Mouse (Mus musculus) midbrain, embryonic 16.5 days (tissue): ENCODE data around the gene Ap3b1. TPM values are rescaled to one million over a fixed set of nuclear protein-coding genes. Genes with fewer than 3 reads are reported as not detected.
A peak's percentile ranks its signal among the peaks of the same experiment; 100 is the strongest.

ENCODE experiments used
- ATAC-seq: fragments of 200-750 bp; cut with Nextera tagmentation; 2 replicates; pipeline ENCODE4 v1.8.0; 2017; ENCODE audit warnings: moderate TSS enrichment
- H3K27ac ChIP-seq: fragments of 300-500 bp; sonication (generic); 2 replicates; pipeline ENCODE4 v1.5.1; 2014; ENCODE audit warnings: mild to moderate bottlenecking, low read length, mixed read lengths
- H3K27me3 ChIP-seq: fragments of 300-500 bp; sonication (generic); 2 replicates; pipeline ENCODE4 v1.6.1; 2014; ENCODE audit warnings: low read depth, low read length, mixed read lengths; ENCODE audit not compliant: control insufficient read depth, insufficient read depth
- H3K36me3 ChIP-seq: fragments of 300-500 bp; sonication (generic); 2 replicates; pipeline ENCODE4 v1.6.1; 2014; ENCODE audit warnings: mild to moderate bottlenecking, low read length, moderate library complexity, mixed read lengths; ENCODE audit not compliant: control insufficient read depth, insufficient read depth
- H3K4me1 ChIP-seq: fragments of 300-500 bp; sonication (generic); 2 replicates; pipeline ENCODE4 v1.6.1; 2014; ENCODE audit warnings: mild to moderate bottlenecking, low read length, mixed read lengths; ENCODE audit not compliant: control insufficient read depth, insufficient read depth
- H3K4me2 ChIP-seq: fragments of 300-500 bp; sonication (generic); 2 replicates; pipeline ENCODE4 v1.6.1; 2014; ENCODE audit warnings: mild to moderate bottlenecking, low read length, mixed read lengths
- H3K4me3 ChIP-seq: fragments of 300-500 bp; sonication (generic); 2 replicates; pipeline ENCODE4 v1.5.1; 2014; ENCODE audit warnings: low read depth, mild to moderate bottlenecking, low read length, moderate library complexity, mixed read lengths
- H3K9ac ChIP-seq: fragments of 300-500 bp; sonication (generic); 2 replicates; pipeline ENCODE4 v1.6.1; 2014; ENCODE audit warnings: low read depth, low read length, mixed read lengths
- H3K9me3 ChIP-seq: fragments of 300-500 bp; sonication (generic); replicated peaks from 2 replicates; pipeline ENCODE4 v1.6.1; 2014; ENCODE audit warnings: mild to moderate bottlenecking, low read length, mixed read lengths; ENCODE audit not compliant: control insufficient read depth, poor library complexity, severe bottlenecking
- WGBS: fragments of 180-500 bp; shearing (Covaris S2); extraction: QIAGEN DNeasy Blood & Tissue Kit; methylation state at CpG from one replicate; pipeline ENCODE4 v1.1.7; 2014; 5-methylcytosine and 5-hydroxymethylcytosine counted together
- polyA plus RNA-seq: library from polyadenylated mRNA; unstranded; fragments of >200 nt; fragmentation: Nextera tagmentation; extraction: Ambion mirVana; gene quantifications from 2 replicates; pipeline ENCODE4 v1.2.1, GENCODE M21; 2015

Gene Ap3b1
- polyA plus RNA-seq, 1 experiment from 2014 or later, result 27.2 TPM

DNA sequence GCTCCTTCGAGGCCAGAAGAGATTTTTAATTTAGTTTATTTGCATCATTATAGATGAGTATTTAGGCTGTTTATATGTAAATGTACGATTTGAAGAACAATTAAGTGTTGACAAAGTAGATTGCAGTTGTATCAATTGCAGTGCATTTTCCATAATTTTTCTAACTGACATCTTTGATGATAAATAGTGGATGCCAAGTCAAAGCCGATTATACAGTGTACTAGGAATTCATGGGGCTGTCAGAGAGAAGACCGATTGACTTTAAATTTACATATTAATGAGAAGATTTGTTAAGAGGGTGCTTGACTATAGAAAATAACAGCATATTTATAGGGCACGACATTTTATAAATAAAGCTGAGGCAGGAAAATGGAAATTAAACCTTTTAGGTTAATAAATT lies 64.8 kb downstream of the Ap3b1 start:
- 40% methylated on average over 5 of the region's 5 CpGs for WGBS
- Histone ChIP-seq H3K4me2 (no peak overlapping the region), H3K27ac (no peak overlapping the region), H3K4me3 (no peak overlapping the region), H3K9me3 (no peaks in the 10 kb centered on the region), H3K4me1 (no peaks in the 10 kb centered on the region), H3K36me3 (0 out of 2 replicates have a peak, but pooled peaks cover 2% of the 10 kb centered on the region), H3K27me3 (no peaks in the 10 kb centered on the region), H3K9ac (no peak overlapping the region)
- no peak for ATAC-seq

DNA sequence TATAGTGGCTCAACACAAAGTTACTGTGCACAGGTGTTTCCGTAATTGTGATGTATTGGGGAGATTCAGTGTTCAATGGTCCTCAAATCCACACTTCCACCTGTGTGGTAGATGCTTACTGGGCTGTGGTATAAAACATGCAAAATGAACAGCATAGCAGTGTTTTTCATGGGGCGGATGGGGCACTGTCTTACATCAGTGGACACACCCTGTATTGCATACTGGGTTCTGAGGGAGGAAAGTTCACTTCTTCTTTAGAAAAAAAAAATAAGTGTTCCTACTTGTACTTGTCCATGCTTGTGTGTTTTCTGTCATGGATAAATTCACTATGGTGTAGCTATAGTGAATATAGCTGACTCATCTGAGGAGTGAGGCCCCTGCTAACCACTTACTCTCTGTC lies 70.8 kb downstream of the Ap3b1 start:
- Histone ChIP-seq H3K9me3 (peaks cover 2% of the 10 kb centered on the region; the same call in 1 of the 2 replicates), H3K4me3 (no peak overlapping the region), H3K4me2 (no peak overlapping the region), H3K4me1 (no peaks in the 10 kb centered on the region), H3K27me3 (no peaks in the 10 kb centered on the region), H3K27ac (no peak overlapping the region), H3K9ac (no peak overlapping the region), H3K36me3 (peaks cover 2% of the 10 kb centered on the region; the same call in 1 of the 2 replicates)
- 91% methylated on average over 2 of the region's 2 CpGs for WGBS
- ATAC-seq, result no peak

DNA sequence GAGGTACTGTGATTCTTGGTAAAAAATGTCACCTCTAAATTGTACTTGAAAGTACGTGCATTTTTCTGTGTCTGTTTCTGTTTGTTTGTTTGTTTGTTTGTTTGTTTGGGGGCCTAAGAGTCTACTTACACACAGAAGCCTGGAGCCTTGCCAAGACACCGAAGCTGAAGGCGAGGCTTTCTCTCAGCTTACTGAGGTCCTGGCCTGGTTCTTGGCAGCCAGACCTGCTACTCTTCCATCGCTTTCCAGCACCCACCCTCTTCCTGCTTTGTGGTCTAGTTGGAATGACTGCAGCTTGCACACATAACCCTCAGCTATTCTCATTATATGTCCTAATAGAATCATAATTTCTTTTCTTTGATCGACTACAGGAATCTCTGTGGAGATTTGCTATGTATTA lies 80.6 kb downstream of the Ap3b1 start:
- Histone ChIP-seq H3K9me3 (no peaks in the 10 kb centered on the region), H3K9ac (no peak overlapping the region), H3K36me3 (no peaks in the 10 kb centered on the region), H3K4me1 (no peaks in the 10 kb centered on the region), H3K27ac (no peak overlapping the region), H3K27me3 (no peaks in the 10 kb centered on the region), H3K4me3 (no peak overlapping the region), H3K4me2 (no peak overlapping the region)
- 76% methylated on average over 5 of the region's 5 CpGs for WGBS
- no peak for ATAC-seq

DNA sequence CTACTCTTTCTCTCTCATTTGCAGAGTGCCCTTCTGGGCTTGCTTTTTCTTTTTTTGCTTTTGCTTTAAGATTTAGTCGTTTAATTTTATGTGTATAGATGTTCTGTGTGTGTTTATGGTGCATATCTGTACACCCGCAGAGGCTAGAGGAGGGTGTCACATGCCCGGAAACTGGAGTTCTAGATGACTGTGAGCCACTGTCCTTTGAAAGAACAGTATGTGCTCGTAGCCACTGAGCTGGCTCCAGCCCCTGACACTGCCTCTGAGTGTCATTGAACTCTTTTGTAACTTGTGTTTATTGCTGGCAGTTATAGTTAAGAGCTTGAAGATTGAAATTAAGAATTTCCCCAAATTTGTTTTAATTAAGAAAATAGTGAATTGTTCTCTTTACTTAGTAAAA lies 82.4 kb downstream of the Ap3b1 start:
- Histone ChIP-seq H3K36me3 (no peaks in the 10 kb centered on the region), H3K27me3 (no peaks in the 10 kb centered on the region), H3K4me3 (no peak overlapping the region), H3K9ac (no peak overlapping the region), H3K9me3 (no peaks in the 10 kb centered on the region), H3K27ac (no peak overlapping the region), H3K4me1 (no peaks in the 10 kb centered on the region), H3K4me2 (no peak overlapping the region)
- ATAC-seq, result no peak
- WGBS, result 89% methylated on average over 4 of the region's 4 CpGs

DNA sequence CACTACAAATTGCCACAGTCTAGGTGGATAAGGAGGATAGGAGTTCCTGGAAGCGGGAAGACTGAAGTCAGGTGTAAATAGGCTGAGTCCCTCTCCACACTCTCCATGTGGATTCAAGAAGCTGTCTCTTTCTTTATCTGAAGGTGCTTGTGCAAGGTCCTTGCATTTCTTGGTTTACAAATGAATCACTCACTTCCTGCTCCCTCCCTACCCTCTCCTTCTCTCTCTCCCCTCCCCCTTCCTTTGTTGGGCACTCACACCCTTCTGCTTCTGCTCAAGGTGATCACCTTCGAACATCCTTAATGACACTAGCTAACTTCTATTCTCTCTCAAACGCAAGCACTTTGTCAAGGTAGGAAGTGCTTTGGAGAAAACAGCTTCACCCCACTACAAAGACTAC lies 84.7 kb downstream of the Ap3b1 start:
- H3K27me3 ChIP-seq, result no peaks in the 10 kb centered on the region
- no peak for ATAC-seq
- no peak overlapping the region for H3K27ac ChIP-seq
- no peak overlapping the region for H3K4me2 ChIP-seq
- H3K36me3 ChIP-seq, result peaks cover 4% of the 10 kb centered on the region; the same call in 1 of the 2 replicates
- H3K9ac ChIP-seq, result no peak overlapping the region
- H3K9me3 ChIP-seq, result 0 out of 2 replicates have a peak, but pooled peaks cover 3% of the 10 kb centered on the region
- H3K4me1 ChIP-seq, result no peaks in the 10 kb centered on the region
- no peak overlapping the region for H3K4me3 ChIP-seq
- 87% methylated on average over 3 of the region's 3 CpGs for WGBS

DNA sequence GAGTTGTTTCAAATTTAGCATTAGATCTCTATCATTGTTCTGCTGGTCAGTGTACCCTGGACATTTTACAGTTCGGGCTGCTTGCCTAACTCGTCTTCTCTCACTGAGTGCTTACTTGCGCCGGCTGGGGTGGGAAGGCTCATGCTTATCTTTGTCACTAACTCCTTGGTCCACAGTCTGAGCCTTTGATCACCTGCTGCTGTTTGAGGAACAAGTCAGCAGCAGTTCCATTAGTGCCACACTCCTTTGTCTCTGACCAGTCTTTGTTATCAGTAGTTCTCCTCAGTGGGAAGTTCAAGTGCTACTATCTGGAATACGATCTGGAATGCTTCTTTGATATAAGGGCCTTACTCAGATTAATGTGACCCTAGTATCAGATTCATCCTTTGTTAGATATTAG lies 86.3 kb downstream of the Ap3b1 start:
- Histone ChIP-seq H3K9ac (no peak overlapping the region), H3K4me1 (no peaks in the 10 kb centered on the region), H3K9me3 (0 out of 2 replicates have a peak, but pooled peaks cover 3% of the 10 kb centered on the region), H3K27me3 (no peaks in the 10 kb centered on the region), H3K27ac (no peak overlapping the region), H3K36me3 (peaks cover 4% of the 10 kb centered on the region; the same call in 1 of the 2 replicates), H3K4me2 (no peak overlapping the region), H3K4me3 (no peak overlapping the region)
- no peak for ATAC-seq
- 80% methylated on average over 5 of the region's 5 CpGs for WGBS

DNA sequence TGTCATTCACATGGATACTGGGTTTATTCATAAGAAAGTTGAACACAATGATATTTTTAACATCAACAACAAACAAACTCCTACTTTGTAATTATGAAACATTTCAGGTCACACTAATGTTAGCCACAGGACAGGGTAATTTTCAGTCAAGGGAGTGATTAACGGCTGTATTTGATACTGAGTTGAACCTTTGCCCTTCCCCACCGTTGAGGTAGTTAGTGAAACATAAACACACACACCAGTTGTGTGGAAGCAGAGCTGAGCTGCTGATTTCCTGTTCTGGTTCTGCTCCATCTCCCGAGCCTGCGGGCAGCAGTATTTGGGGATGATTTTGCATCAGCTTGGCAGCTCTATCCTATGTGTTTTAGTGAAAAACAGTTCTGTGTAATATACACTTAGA lies 88.2 kb downstream of the Ap3b1 start:
- Histone ChIP-seq H3K27me3 (no peaks in the 10 kb centered on the region), H3K27ac (no peak overlapping the region), H3K9ac (no peak overlapping the region), H3K4me3 (no peak overlapping the region), H3K4me2 (no peak overlapping the region), H3K4me1 (no peaks in the 10 kb centered on the region), H3K36me3 (peaks cover 4% of the 10 kb centered on the region; the same call in 1 of the 2 replicates), H3K9me3 (0 out of 2 replicates have a peak, but pooled peaks cover 3% of the 10 kb centered on the region)
- ATAC-seq, result no peak
- WGBS, result 87% methylated on average over 4 of the region's 4 CpGs

DNA sequence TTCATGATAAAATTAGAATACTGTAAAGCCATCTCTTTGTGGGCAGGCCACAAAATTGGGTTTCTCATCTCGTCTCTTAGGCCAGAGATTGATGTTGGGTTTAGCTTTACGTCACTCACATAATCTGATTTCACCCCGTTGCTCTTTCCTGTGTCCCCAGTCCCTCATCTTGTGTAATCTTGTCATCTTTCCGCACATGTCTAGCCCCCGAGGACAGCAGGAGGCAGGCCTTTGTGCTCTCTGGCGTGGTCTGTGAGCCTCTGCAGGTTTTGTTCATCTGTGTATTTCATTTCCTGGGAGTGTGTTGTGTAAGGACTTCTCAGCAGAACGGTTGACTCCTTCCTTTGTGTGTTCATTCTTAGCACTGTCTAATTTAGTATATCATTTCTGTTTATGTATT lies 90.8 kb downstream of the Ap3b1 start:
- H3K9ac ChIP-seq, result no peak overlapping the region
- no peaks in the 10 kb centered on the region for H3K27me3 ChIP-seq
- peaks cover 4% of the 10 kb centered on the region; the same call in 1 of the 2 replicates for H3K36me3 ChIP-seq
- ATAC-seq, result no peak
- H3K27ac ChIP-seq, result no peak overlapping the region
- 0 out of 2 replicates have a peak, but pooled peaks cover 3% of the 10 kb centered on the region for H3K9me3 ChIP-seq
- 52% methylated on average over 7 of the region's 7 CpGs for WGBS
- H3K4me3 ChIP-seq, result no peak overlapping the region
- H3K4me1 ChIP-seq, result no peaks in the 10 kb centered on the region
- no peak overlapping the region for H3K4me2 ChIP-seq

DNA sequence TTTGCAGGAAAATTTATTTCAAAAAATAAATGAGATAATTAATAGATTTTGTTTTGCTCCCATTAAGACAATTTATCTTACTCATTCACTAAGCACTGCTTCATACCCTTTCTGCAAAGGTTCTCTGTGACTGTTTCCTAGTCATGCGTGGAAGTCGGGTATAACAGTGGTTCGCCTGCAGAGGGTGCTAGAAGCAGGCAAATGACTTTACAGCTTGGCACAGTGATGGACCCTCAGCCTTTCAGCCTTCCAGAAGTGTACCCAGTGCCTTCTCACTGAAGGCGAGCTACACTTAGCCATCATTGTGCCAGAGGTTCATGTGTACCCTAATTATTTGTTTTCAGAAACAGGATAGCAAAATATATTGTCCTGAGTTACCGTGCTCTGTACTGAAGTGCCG lies 92.5 kb downstream of the Ap3b1 start:
- Histone ChIP-seq H3K27ac (no peak overlapping the region), H3K4me2 (no peak overlapping the region), H3K4me3 (no peak overlapping the region), H3K9ac (no peak overlapping the region), H3K9me3 (0 out of 2 replicates have a peak, but pooled peaks cover 3% of the 10 kb centered on the region), H3K36me3 (peaks cover 4% of the 10 kb centered on the region; the same call in 1 of the 2 replicates), H3K4me1 (no peaks in the 10 kb centered on the region), H3K27me3 (no peaks in the 10 kb centered on the region)
- 53% methylated on average over 6 of the region's 6 CpGs for WGBS
- ATAC-seq, result peak; percentile 72; the same call in 1 of the 2 replicates
